Mouse (Mus musculus) hindbrain, postnatal 0 days (tissue): Measurements from ENCODE around the gene Zbtb46. TPM values are rescaled to one million over a fixed set of nuclear protein-coding genes. Genes with fewer than 3 reads are reported as not detected.

ENCODE experiments used
- ATAC-seq: fragments of 200-750 bp; cut with Nextera tagmentation; 2 replicates; pipeline ENCODE4 v1.8.0; 2017; ENCODE audit warnings: mild to moderate bottlenecking, moderate TSS enrichment, moderate library complexity
- DNase-seq: peaks from one replicate; pipeline ENCODE4 v3.0.0-alpha.2; 2015; ENCODE audit warnings: low spot score
- H3K27ac ChIP-seq: fragments of 300-500 bp; sonication (generic); 2 replicates; pipeline ENCODE4 v1.5.1; 2014; ENCODE audit warnings: mild to moderate bottlenecking
- H3K27me3 ChIP-seq: fragments of 300-500 bp; sonication (generic); 2 replicates; pipeline ENCODE4 v1.6.1; 2014; ENCODE audit warnings: low read length, mixed read lengths; ENCODE audit not compliant: insufficient read depth
- H3K36me3 ChIP-seq: fragments of 300-500 bp; sonication (generic); 2 replicates; pipeline ENCODE4 v1.6.1; 2014; ENCODE audit warnings: low read length, mixed read lengths; ENCODE audit not compliant: insufficient read depth
- H3K4me1 ChIP-seq: fragments of 300-500 bp; sonication (generic); 2 replicates; pipeline ENCODE4 v1.6.1; 2014; ENCODE audit warnings: antibody characterized with exemption, low read length, mixed read lengths; ENCODE audit not compliant: insufficient read depth
- H3K4me2 ChIP-seq: fragments of 300-500 bp; sonication (generic); 2 replicates; pipeline ENCODE4 v1.6.1; 2014; ENCODE audit warnings: low read depth, mild to moderate bottlenecking, low read length, moderate library complexity, mixed read lengths
- H3K4me3 ChIP-seq: fragments of 300-500 bp; sonication (generic); 2 replicates; pipeline ENCODE4 v1.5.1; 2014; ENCODE audit warnings: low read length
- H3K9ac ChIP-seq: fragments of 300-500 bp; sonication (generic); replicated peaks from 2 replicates; pipeline ENCODE4 v1.6.1; 2014; ENCODE audit warnings: mild to moderate bottlenecking, low read length, moderate library complexity, mixed read lengths
- H3K9me3 ChIP-seq: fragments of 300-500 bp; sonication (generic); 2 replicates; pipeline ENCODE4 v1.6.1; 2016; ENCODE audit warnings: low read length, mixed read lengths
- CTCF ChIP-seq: IDR thresholded peaks from 2 replicates; pipeline ENCODE4 v1.5.1; 2016; ENCODE audit warnings: antibody characterized with exemption, control low read depth, low read depth
- WGBS: fragments of 180-500 bp; shearing (Covaris S2); extraction: QIAGEN DNeasy Blood & Tissue Kit; methylation state at CpG from one replicate; pipeline ENCODE4 v1.1.7; 2014; 5-methylcytosine and 5-hydroxymethylcytosine counted together
- polyA plus RNA-seq: library from polyadenylated mRNA; unstranded; fragments of >200 nt; fragmentation: Nextera tagmentation; extraction: Ambion mirVana; gene quantifications from 2 replicates; pipeline ENCODE4 v1.2.1, GENCODE M21; 2015
- total RNA-seq: library from RNA; depleted of rRNA; stranded (reverse); fragments of >200 nt; gene quantifications from 2 replicates; pipeline ENCODE4 v1.2.3, GENCODE M21; 2014

Zbtb46 gene
- total and polyA plus RNA-seq, 2 experiments from 2014 or later: 19.2 to 29.0 TPM

- Histone ChIP-seq H3K4me1 (no peaks in the 10 kb centered on the region), H3K4me3 (no peak overlapping the region), H3K9ac (no peak overlapping the region), H3K27me3 (no peaks in the 10 kb centered on the region), H3K27ac (no peak overlapping the region), H3K4me2 (no peak overlapping the region), H3K9me3 (no peaks in the 10 kb centered on the region), H3K36me3 (peaks cover 10% of the 10 kb centered on the region; the same call in 1 of the 2 replicates)
- no peak for TF ChIP-seq CTCF
- ATAC-seq: no peak; the same call in 1 of the 2 replicates
- 87% methylated on average over 15 of the region's 15 CpGs for WGBS
- DNase-seq: no peak
Measured at GRCm38 (mm10) chr2:181391022-181391421, 68.2 kb downstream of the Zbtb46 start.

- H3K4me2 ChIP-seq: no peak overlapping the region
- no peaks in the 10 kb centered on the region for H3K27me3 ChIP-seq
- no peak overlapping the region for H3K27ac ChIP-seq
- H3K4me3 ChIP-seq: no peak overlapping the region
- DNase-seq (no peak), ATAC-seq (no peak)
- no peaks in the 10 kb centered on the region for H3K9me3 ChIP-seq
- no peak overlapping the region for H3K9ac ChIP-seq
- H3K4me1 ChIP-seq: peaks cover under 1% of the 10 kb centered on the region; the same call in 1 of the 2 replicates
- no peak for TF ChIP-seq CTCF
- WGBS: 81% methylated on average over 4 of the region's 4 CpGs
- H3K36me3 ChIP-seq: peaks cover 10% of the 10 kb centered on the region; the same call in 1 of the 2 replicates
Measured at GRCm38 (mm10) chr2:181390136-181390870, 68.9 kb downstream of the Zbtb46 start.

- Histone ChIP-seq H3K4me3 (no peak overlapping the region), H3K4me1 (peaks cover 6% of the 10 kb centered on the region; the same call in 1 of the 2 replicates), H3K9me3 (no peaks in the 10 kb centered on the region), H3K27ac (no peak overlapping the region), H3K4me2 (no peak overlapping the region), H3K9ac (no peak overlapping the region), H3K36me3 (peaks cover 25% of the 10 kb centered on the region), H3K27me3 (no peaks in the 10 kb centered on the region)
- no peak for DNase-seq
- 92% methylated on average over 3 of the region's 4 CpGs for WGBS
- TF ChIP-seq CTCF: no peak
- no peak for ATAC-seq
Measured at GRCm38 (mm10) chr2:181386663-181387210, 72.5 kb downstream of the Zbtb46 start.

GRCm38 (mm10) chr2:181385885-181386284, 73.3 kb downstream of the Zbtb46 start:
- TF ChIP-seq CTCF: no peak
- Histone ChIP-seq H3K9me3 (no peaks in the 10 kb centered on the region), H3K27me3 (no peaks in the 10 kb centered on the region), H3K4me3 (no peak overlapping the region), H3K27ac (peak overlapping the region; percentile 46; the same call in 1 of the 2 replicates), H3K36me3 (peaks cover 25% of the 10 kb centered on the region), H3K9ac (no peak overlapping the region), H3K4me2 (no peak overlapping the region), H3K4me1 (peaks cover 6% of the 10 kb centered on the region; the same call in 1 of the 2 replicates)
- DNase-seq: peak; percentile 44
- no peak for ATAC-seq
- WGBS: 44% methylated on average over 3 of the region's 3 CpGs

GRCm38 (mm10) chr2:181384919-181385391, 74.3 kb downstream of the Zbtb46 start:
- TF ChIP-seq CTCF: no peak
- DNase-seq (peak; percentile 80), ATAC-seq (peak; percentile 79)
- Histone ChIP-seq H3K4me3 (no peak overlapping the region), H3K36me3 (peaks cover 25% of the 10 kb centered on the region), H3K9me3 (no peaks in the 10 kb centered on the region), H3K4me1 (peaks cover 6% of the 10 kb centered on the region; the same call in 1 of the 2 replicates), H3K27ac (peak overlapping the region; percentile 49; the same call in 1 of the 2 replicates), H3K9ac (0 out of 2 replicates have a peak overlapping the region, but pooled peaks have one; percentile 14), H3K27me3 (no peaks in the 10 kb centered on the region), H3K4me2 (no peak overlapping the region)
- 50% methylated on average over 4 of the region's 4 CpGs for whole genome bisulfite sequencing

GRCm38 (mm10) chr2:181384463-181384862, 74.8 kb downstream of the Zbtb46 start:
- DNase-seq (no peak), ATAC-seq (peak; percentile 27; the same call in 1 of the 2 replicates)
- Histone ChIP-seq H3K4me1 (peaks cover 6% of the 10 kb centered on the region; the same call in 1 of the 2 replicates), H3K27me3 (no peaks in the 10 kb centered on the region), H3K4me2 (no peak overlapping the region), H3K27ac (peak overlapping the region; percentile 49; the same call in 1 of the 2 replicates), H3K36me3 (peaks cover 30% of the 10 kb centered on the region), H3K9me3 (no peaks in the 10 kb centered on the region), H3K4me3 (no peak overlapping the region), H3K9ac (no peak overlapping the region)
- no peak for TF ChIP-seq CTCF
- 85% methylated on average over 7 of the region's 7 CpGs for WGBS
